Mouse (Mus musculus) spleen, adult 18-20 months (tissue): Measurements from ENCODE around the gene Gm10666.
"Not testable (repeated sequence)": the region's sequence is repeated elsewhere in the genome, so short reads cannot be mapped to it uniquely, and the experiment has no call there.

ENCODE experiments used
- DNase-seq, 2 experiments: peaks; one replicate each; pipeline ENCODE4 v3.0.0; 2022; ENCODE audit warnings: mixed read lengths in 2 of 2

Gm10666 gene

DNA sequence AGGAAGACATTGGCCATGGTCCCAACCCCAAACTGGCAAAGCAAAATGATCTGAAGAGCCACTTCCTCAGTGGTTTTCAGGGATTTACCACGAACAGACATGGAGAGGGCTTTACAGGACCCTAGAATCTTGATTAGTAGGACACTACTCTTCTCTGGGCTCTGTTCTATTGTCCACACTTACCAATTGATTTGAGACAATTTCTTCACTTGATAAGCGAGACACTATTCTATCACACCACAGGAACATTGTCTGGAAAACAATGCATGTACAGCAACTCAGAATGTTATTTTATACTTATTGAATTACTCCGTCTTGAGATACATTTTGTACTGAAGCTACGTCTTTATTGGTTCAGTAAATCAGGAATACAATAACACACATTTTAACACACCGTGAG lies at the start of gene Gm10666:
Gene Gm10666, minus strand, starts transcription at position 101 of the 400 bp plus-strand sequence.
- not testable (repeated sequence) for DNase-seq

DNA sequence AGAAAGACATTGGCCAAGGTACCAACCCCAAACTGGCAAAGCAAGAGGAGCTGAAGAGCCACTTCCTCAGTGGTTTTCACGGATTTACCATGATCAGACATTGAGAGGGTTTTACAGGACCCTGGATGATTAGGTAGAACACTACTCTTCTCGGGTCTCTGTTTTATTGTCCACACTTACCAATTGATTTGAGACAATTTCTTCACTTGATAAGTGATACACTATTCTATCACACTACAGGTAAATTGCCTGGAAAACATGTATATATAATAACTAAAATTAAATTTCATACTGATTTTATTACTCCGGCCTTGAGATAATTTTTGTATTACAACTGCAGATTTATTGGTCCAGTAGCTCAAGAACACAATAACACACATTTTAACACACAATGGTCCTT lies 29.4 kb upstream of the Gm10666 start, which contains the start of gene Vmn1r142:
Gene Vmn1r142, minus strand, starts transcription at position 101 of the 400 bp plus-strand sequence.
- DNase-seq = not testable (repeated sequence)

DNA sequence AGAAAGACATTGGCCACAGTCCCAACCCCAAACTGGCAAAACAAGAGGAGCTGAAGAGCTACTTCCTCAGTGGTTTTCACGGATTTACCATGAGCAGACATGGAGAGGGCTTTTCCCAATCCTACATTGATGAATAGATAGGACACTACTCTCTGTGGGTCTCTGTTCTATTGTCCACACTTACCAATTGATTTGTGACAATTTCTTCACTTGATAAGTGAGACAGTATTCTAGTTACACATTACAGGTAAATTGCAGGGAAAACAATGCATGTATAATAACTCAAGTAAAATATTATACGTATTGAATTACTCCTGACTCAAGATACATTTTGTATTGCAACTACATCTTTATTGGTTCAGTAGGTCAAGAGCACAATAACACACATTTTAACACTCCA lies 16.4 kb downstream of the Gm10666 start, which contains the start of gene Gm16451:
Gene Gm16451, minus strand, starts transcription at position 101 of the 400 bp plus-strand sequence.
- not testable (repeated sequence) for DNase-seq
